Mouse (Mus musculus): ENCODE data around the gene Zfp14. TPM values are rescaled to one million over a fixed set of nuclear protein-coding genes. Genes with fewer than 3 reads are reported as not detected.

Zfp14 gene
- polyA plus RNA-seq, 1 experiment, result not detected

DNA sequence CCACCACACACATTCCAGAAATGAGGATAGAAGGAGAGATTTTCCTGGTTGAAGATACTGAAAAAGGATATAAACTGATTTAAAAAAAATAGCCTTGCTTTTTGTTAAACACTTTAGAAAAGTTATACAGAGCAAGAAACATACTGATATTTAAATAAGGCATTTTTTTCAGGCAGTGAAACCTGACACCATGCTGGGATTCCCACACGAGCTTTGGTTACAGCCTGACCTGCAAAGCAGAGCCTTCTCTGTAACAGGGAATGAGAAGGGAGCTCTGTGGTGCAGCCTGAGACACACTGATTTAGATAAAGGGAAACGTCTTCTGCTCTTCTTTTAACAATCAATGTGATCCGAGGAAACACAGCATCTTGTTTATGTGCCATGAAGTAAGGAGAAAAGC is 2.4 kb upstream of the Zfp14 start:
- TF ChIP-seq GATA1 (IDR thresholded peaks at IDR 0.05; ENCODE audit: low read length), result no peak

GRCm38 (mm10) chr7:30048126-30048525 is 3.1 kb downstream of the Zfp14 start:
- no peak for TF ChIP-seq GATA1 (IDR thresholded peaks at IDR 0.05; ENCODE audit: low read length)

DNA sequence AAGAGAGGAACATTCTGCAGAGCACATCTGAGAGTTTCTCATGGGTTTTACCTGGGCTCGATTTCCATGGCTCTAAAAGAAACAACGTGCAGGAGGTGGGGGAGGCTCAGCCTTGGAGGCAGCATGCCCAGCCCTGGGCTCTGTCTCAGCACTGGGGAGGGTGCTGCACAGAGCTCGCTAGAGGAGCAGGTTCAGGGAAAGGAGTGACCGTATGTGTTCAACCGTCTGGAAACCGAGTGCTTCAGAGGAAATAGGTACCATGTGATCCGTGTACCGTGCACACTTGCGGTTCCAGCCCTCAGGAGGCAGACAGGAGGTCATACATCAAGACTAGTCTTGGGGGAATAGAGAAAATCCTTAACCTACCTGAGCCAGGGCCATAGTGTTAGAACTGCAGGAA is 6.8 kb downstream of the Zfp14 start:
- TF ChIP-seq GATA1 (IDR thresholded peaks at IDR 0.05; ENCODE audit: low read length), result no peak

GRCm38 (mm10) chr7:30034331-30034730 is 16.8 kb downstream of the Zfp14 start:
- no peak for TF ChIP-seq GATA1 (IDR thresholded peaks at IDR 0.05; ENCODE audit: low read length)

- no peak for TF ChIP-seq GATA1 (IDR thresholded peaks at IDR 0.05; ENCODE audit: low read length)
Measured at GRCm38 (mm10) chr7:30031379-30031778, 19.8 kb downstream of the Zfp14 start.

DNA sequence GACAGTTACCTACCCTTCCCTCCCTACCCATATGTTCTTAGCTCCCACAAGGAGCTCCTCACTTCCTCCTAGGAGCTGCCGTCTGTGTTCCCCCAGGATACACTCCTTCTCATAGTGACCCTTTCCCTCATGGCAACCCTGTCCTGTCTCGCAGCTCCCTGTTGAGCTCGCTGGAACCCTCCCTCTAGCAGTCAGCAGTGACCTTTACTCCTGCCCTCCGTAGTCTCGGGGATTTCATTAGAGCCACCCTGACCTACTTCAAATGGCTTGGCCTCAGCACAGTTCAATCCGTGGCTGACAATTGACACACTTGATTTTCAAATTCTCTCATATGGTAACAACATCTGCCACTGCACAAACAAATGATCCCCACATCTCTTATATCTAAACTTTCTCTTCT is 20.5 kb downstream of the Zfp14 start:
- TF ChIP-seq GATA1 (IDR thresholded peaks at IDR 0.05; ENCODE audit: low read length), result no peak

DNA sequence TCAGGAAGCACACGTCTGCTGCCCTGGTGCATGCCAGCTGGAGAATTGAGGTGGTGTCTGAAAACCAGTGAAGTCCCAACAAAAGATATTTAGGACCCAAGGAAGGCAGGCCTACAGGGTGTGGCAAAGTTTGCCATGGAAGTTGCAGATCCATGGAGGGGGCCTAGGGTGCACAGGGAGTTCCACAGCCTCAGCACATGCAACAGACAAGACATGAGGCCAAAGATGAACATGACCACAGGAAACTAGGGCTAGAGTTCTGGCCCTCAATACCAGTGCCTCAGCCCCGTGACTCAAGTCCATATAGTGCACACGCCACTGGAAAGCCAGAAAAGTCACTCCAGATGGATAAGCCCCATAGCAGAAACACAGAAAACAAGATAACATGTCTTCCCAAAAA is 22.6 kb downstream of the Zfp14 start:
- no peak for TF ChIP-seq GATA1 (IDR thresholded peaks at IDR 0.05; ENCODE audit: low read length)

GRCm38 (mm10) chr7:30027331-30027730 is 23.8 kb downstream of the Zfp14 start:
- TF ChIP-seq GATA1 (IDR thresholded peaks at IDR 0.05; ENCODE audit: low read length), result no peak

DNA sequence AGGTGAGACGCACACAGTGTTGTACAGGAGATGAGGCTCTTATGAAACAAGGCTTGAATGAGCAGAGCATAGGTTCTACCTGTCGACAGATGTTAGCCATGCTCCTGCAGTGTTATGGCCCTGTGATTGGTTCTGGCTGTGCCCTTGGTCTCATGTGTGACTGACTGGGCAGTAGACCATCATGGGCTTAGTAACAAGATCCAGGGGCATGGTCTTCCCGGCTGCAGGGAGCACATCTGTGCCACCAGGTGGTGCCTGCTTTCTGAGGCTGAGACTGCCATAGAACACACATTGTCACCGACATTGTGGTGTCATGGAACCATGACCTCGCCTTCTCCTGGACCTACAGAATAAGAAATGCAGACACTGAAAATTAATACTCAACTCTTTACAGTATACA is 25.8 kb downstream of the Zfp14 start:
- TF ChIP-seq GATA1 (IDR thresholded peaks at IDR 0.05; ENCODE audit: low read length), result no peak

GRCm38 (mm10) chr7:30023800-30024199 is 27.4 kb downstream of the Zfp14 start:
- TF ChIP-seq GATA1 (IDR thresholded peaks at IDR 0.05; ENCODE audit: low read length), result no peak

DNA sequence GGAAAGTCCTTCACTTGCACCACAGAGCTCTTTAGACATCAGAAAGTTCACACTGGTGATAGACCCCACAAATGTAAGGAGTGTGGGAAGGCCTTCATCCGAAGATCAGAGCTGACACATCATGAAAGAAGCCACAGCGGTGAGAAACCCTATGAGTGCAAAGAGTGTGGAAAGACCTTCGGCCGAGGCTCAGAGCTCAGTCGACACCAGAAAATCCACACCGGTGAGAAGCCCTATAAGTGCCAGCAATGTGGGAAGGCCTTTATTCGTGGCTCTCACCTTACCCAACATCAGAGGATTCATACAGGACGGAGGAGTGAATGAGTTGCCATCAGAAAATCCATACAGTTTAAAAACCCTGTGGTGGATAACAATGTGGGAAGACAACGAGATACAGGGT is 27.9 kb downstream of the Zfp14 start:
- no peak for TF ChIP-seq GATA1 (IDR thresholded peaks at IDR 0.05; ENCODE audit: low read length)

DNA sequence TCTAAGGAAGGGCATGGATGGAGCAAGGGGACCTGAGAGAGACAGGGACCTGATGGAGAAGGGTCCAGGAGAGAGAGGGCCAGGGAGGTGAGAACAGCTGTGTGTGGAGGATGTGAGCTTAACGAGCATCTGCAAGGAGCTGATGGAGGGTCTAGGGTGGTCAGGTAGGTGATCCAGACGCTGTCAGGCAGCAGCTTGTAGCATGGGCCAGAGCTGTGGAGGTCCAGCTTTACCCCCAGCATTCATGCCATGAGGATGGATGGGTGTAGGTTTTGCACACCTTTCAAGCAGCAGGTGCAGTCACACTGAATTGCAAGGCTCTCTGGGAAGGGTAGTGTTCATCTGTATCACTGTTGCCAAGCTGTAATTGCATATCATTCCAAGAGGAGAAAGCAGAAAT is 31.6 kb downstream of the Zfp14 start:
- no peak for TF ChIP-seq GATA1 (IDR thresholded peaks at IDR 0.05; ENCODE audit: low read length)

DNA sequence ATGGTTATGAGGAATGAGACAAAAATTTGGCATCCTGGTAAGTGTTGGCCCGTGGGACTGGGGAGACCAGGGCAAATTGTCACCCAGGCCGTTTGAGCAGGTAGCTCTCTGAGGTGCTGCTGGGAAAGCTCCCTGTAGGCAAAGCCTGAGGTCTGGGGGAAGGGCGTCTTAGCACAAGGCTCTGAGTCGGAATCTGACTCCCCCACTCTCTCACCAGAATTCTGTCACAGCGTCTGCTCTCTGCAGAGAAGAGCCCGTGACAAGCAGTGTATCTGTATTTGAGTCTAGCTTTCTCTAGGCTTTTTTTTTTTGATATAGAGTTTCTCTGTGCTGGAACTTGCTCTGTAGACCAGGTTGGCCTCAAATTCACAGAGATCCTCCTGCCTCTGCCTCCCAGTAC is 34.0 kb downstream of the Zfp14 start:
- no peak for TF ChIP-seq GATA1 (IDR thresholded peaks at IDR 0.05; ENCODE audit: low read length)

- no peak for TF ChIP-seq GATA1 (IDR thresholded peaks at IDR 0.05; ENCODE audit: low read length)
Measured at GRCm38 (mm10) chr7:30012956-30013363, 38.2 kb downstream of the Zfp14 start.

- no peak for TF ChIP-seq GATA1 (IDR thresholded peaks at IDR 0.05; ENCODE audit: low read length)
Measured at GRCm38 (mm10) chr7:30010551-30011195, 40.5 kb downstream of the Zfp14 start.

GRCm38 (mm10) chr7:30009321-30010085 is 41.7 kb downstream of the Zfp14 start:
- TF ChIP-seq GATA1 (IDR thresholded peaks at IDR 0.05; ENCODE audit: low read length), result no peak

GRCm38 (mm10) chr7:30008020-30008690 is 43.0 kb downstream of the Zfp14 start:
- no peak for TF ChIP-seq GATA1 (IDR thresholded peaks at IDR 0.05; ENCODE audit: low read length)

Measured in G1E-ER4 (cell line).